Mouse (Mus musculus) MEL (cell line): ENCODE results near the gene Tollip. TPM values are rescaled to one million over a fixed set of nuclear protein-coding genes. Genes with fewer than 3 reads are reported as not detected.

Source experiments
- DNase-seq: peaks from one replicate; pipeline ENCODE4 v3.0.0; 2011; ENCODE audit warnings: low read depth, low spot score
- H3K27ac ChIP-seq: 2 replicates; pipeline ENCODE4 v1.5.1; 2012; ENCODE audit warnings: low read depth, mild to moderate bottlenecking, control low read depth, low read length, moderate library complexity; ENCODE audit not compliant: control insufficient read depth
- H3K27me3 ChIP-seq, 2 experiments: fragments of 150-350 bp in 1 of 2; sonication (generic) in 1 of 2; 2 replicates each; pipeline ENCODE4 v1.6.1; 2012; ENCODE audit warnings: low read length in 2 of 2, mild to moderate bottlenecking in 2 of 2, improper control_type of control experiment in 1 of 2, moderate library complexity in 1 of 2; ENCODE audit not compliant: insufficient read depth in 2 of 2, control insufficient read depth in 1 of 2
- H3K36me3 ChIP-seq, 2 experiments: 2 replicates each; pipeline ENCODE4 v1.6.1; 2012 to 2014; ENCODE audit warnings: low read length in 2 of 2, improper control_type of control experiment in 1 of 2, inconsistent platforms in 1 of 2, mild to moderate bottlenecking in 1 of 2; ENCODE audit not compliant: insufficient read depth in 2 of 2, control insufficient read depth in 1 of 2
- H3K4me1 ChIP-seq, 2 experiments: fragments of 150-350 bp in 1 of 2; sonication (generic) in 1 of 2; 2 replicates each; pipeline ENCODE4 v1.6.1; 2012; ENCODE audit warnings: low read length in 2 of 2, improper control_type of control experiment in 1 of 2, mild to moderate bottlenecking in 1 of 2; ENCODE audit not compliant: insufficient read depth in 2 of 2, control insufficient read depth in 1 of 2
- H3K4me3 ChIP-seq, 2 experiments: fragments of 150-350 bp in 1 of 2; sonication (generic) in 1 of 2; 2 replicates each; pipeline ENCODE4 v1.5.1; 2012; ENCODE audit warnings: low read depth in 2 of 2, low read length in 2 of 2, mild to moderate bottlenecking in 2 of 2, moderate library complexity in 2 of 2, control low read depth in 1 of 2, improper control_type of control experiment in 1 of 2; ENCODE audit not compliant: control insufficient read depth in 1 of 2, insufficient read depth in 1 of 2
- H3K79me2 ChIP-seq: 2 replicates; pipeline ENCODE4 v1.6.1; 2012; ENCODE audit warnings: mild to moderate bottlenecking, low read length, moderate library complexity; ENCODE audit not compliant: control insufficient read depth, poor library complexity, insufficient read depth
- H3K9ac ChIP-seq: 2 replicates; pipeline ENCODE4 v1.6.1; 2012; ENCODE audit warnings: low read depth, mild to moderate bottlenecking, control low read depth, low read length, moderate library complexity; ENCODE audit not compliant: control insufficient read depth, poor library complexity, severe bottlenecking
- H3K9me3 ChIP-seq: fragments of 150-350 bp; sonication (generic); replicated peaks from 2 replicates; pipeline ENCODE4 v1.6.1; 2012; ENCODE audit warnings: mild to moderate bottlenecking, low read length, improper control_type of control experiment, moderate library complexity; ENCODE audit not compliant: insufficient read depth
- CHD1 ChIP-seq: IDR thresholded peaks from 2 replicates; pipeline ENCODE4 v1.6.1; 2012; ENCODE audit warnings: low read depth, mild to moderate bottlenecking, inconsistent platforms, low read length, improper control_type of control experiment
- CTCF ChIP-seq, 3 experiments: IDR thresholded peaks in 2 of 3; conservative IDR thresholded peaks in 1 of 3; 2 replicates each; pipeline ENCODE4 v1.5.1; 2011 to 2012; ENCODE audit warnings: low read length in 3 of 3, low read depth in 2 of 3, mild to moderate bottlenecking in 2 of 3, improper control_type of control experiment in 1 of 3, inconsistent platforms in 1 of 3, mixed read lengths in 1 of 3, moderate library complexity in 1 of 3; ENCODE audit not compliant: control insufficient read depth in 1 of 3, insufficient read depth in 1 of 3, poor library complexity in 1 of 3, severe bottlenecking in 1 of 3
- EP300 ChIP-seq, 2 experiments: IDR thresholded peaks; 2 replicates each; pipeline ENCODE4 v1.6.1; 2011; ENCODE audit warnings: improper control_type of control experiment in 2 of 2, low read length in 2 of 2, low read depth in 1 of 2, mild to moderate bottlenecking in 1 of 2
- ETS1 ChIP-seq: IDR thresholded peaks from 2 replicates; pipeline ENCODE4 v1.6.1; 2012; ENCODE audit warnings: low read depth, mild to moderate bottlenecking, inconsistent platforms, low read length, improper control_type of control experiment, moderate library complexity
- GABPA ChIP-seq: IDR thresholded peaks from 2 replicates; pipeline ENCODE4 v1.6.1; 2012; ENCODE audit warnings: low read depth, mild to moderate bottlenecking, inconsistent platforms, low read length, improper control_type of control experiment, moderate library complexity
- HCFC1 ChIP-seq: IDR thresholded peaks from 2 replicates; pipeline ENCODE4 v1.6.1; 2012; ENCODE audit warnings: low read depth, mild to moderate bottlenecking, inconsistent platforms, low read length, improper control_type of control experiment, moderate library complexity
- KAT2A ChIP-seq: conservative IDR thresholded peaks from 2 replicates; pipeline ENCODE4 v1.6.1; 2012; ENCODE audit warnings: low read depth, low read length, improper control_type of control experiment, inconsistent platforms
- MEF2A ChIP-seq: IDR thresholded peaks from 2 replicates; pipeline ENCODE4 v1.6.1; 2014; ENCODE audit warnings: low read depth, mild to moderate bottlenecking, inconsistent platforms, low read length, improper control_type of control experiment; ENCODE audit not compliant: poor library complexity, insufficient replicate concordance, severe bottlenecking; ENCODE audit errors: extremely low read depth
- MXI1 ChIP-seq: IDR thresholded peaks from 2 replicates; pipeline ENCODE4 v1.6.1; 2011; ENCODE audit warnings: mild to moderate bottlenecking, low read depth, low read length, improper control_type of control experiment
- MYB ChIP-seq: IDR thresholded peaks from 2 replicates; pipeline ENCODE4 v1.6.1; 2011; ENCODE audit warnings: mild to moderate bottlenecking, low read depth, low read length, improper control_type of control experiment
- MYC ChIP-seq: IDR thresholded peaks from 2 replicates; pipeline ENCODE4 v1.6.1; 2011; ENCODE audit warnings: low read depth, mild to moderate bottlenecking, low read length, improper control_type of control experiment, moderate library complexity
- POLR2AphosphoS5 ChIP-seq: IDR thresholded peaks from 2 replicates; pipeline ENCODE4 v1.6.1; 2012; ENCODE audit warnings: low read depth, borderline replicate concordance, mild to moderate bottlenecking, inconsistent platforms, low read length, moderate library complexity, mixed read lengths
- RAD21 ChIP-seq: IDR thresholded peaks from 2 replicates; pipeline ENCODE4 v1.6.1; 2011; ENCODE audit warnings: mild to moderate bottlenecking, low read depth, low read length, improper control_type of control experiment
- SMC3 ChIP-seq: IDR thresholded peaks from 2 replicates; pipeline ENCODE4 v1.6.1; 2011; ENCODE audit warnings: low read depth, low read length, improper control_type of control experiment
- TBP ChIP-seq: IDR thresholded peaks from 2 replicates; pipeline ENCODE4 v1.8.0; 2011; ENCODE audit warnings: low read depth, low read length, improper control_type of control experiment
- TCF12 ChIP-seq: IDR thresholded peaks from 2 replicates; pipeline ENCODE4 v1.6.1; 2014; ENCODE audit warnings: low read depth, mild to moderate bottlenecking, inconsistent platforms, low read length, improper control_type of control experiment, moderate library complexity
- UBTF ChIP-seq: IDR thresholded peaks from 2 replicates; pipeline ENCODE4 v1.6.1; 2012; ENCODE audit warnings: low read depth, mild to moderate bottlenecking, inconsistent platforms, low read length, improper control_type of control experiment, moderate library complexity, borderline replicate concordance; ENCODE audit not compliant: insufficient read depth
- USF1 ChIP-seq: IDR thresholded peaks from 2 replicates; pipeline ENCODE4 v1.6.1; 2014; ENCODE audit warnings: low read depth, mild to moderate bottlenecking, inconsistent platforms, low read length, improper control_type of control experiment, moderate library complexity
- ZNF384 ChIP-seq: IDR thresholded peaks from 2 replicates; pipeline ENCODE4 v1.6.1; 2012; ENCODE audit warnings: low read depth, mild to moderate bottlenecking, inconsistent platforms, low read length, improper control_type of control experiment
- polyA plus RNA-seq, 2 experiments: library from polyadenylated mRNA; stranded (reverse) in 1 of 2; unstranded in 1 of 2; fragments of >175 nt in 1 of 2; fragments of >200 nt in 1 of 2; gene quantifications; 2 replicates each; pipeline versions ENCODE4 v1.2.1 to v1.2.4; 2012; ENCODE audit warnings: low replicate concordance in 2 of 2, low read depth in 1 of 2; ENCODE audit not compliant: insufficient read length in 2 of 2, insufficient read depth in 1 of 2, missing spikeins in 1 of 2
- total RNA-seq: library from RNA; depleted of rRNA; stranded (reverse); fragments of 300-350 nt; gene quantifications from 2 replicates; pipeline ENCODE4 v1.2.3, GENCODE M21; 2012

Gene Tollip
- total and polyA plus RNA-seq, 3 experiments: 35.6 to 63.8 (median 53.4) TPM

- TF ChIP-seq GABPA (no peak), KAT2A (no peak)
Measured at GRCm38 (mm10) chr7:141902269-141902729, 16.0 kb downstream of the Tollip start (continued).

GRCm38 (mm10) chr7:141901825-141902224, 16.5 kb downstream of the Tollip start:
- H3K9me3 ChIP-seq: no peaks in the 10 kb centered on the region
- no peaks in the 10 kb centered on the region for H3K27me3 ChIP-seq
- peaks cover 0 to 24% of the 10 kb centered on the region in 2 experiments; a peak in 3 of 4 replicates for H3K36me3 ChIP-seq
- no peak for TF ChIP-seq HCFC1
- TF ChIP-seq CTCF (IDR thresholded peaks at IDR 0.05 in 2 of 3, conservative IDR thresholded peaks at IDR 0.05 in 1 of 3; ENCODE audit: control insufficient read depth in 1 of 3, insufficient read depth in 1 of 3, low read depth in 2 of 3, low read length in 3 of 3, poor library complexity in 1 of 3, severe bottlenecking in 1 of 3): no peak
- TF ChIP-seq EP300 (IDR thresholded peaks at IDR 0.05; ENCODE audit: low read depth in 1 of 2, low read length in 2 of 2): no peak
- no peak for TF ChIP-seq POLR2AphosphoS5
- no peak for TF ChIP-seq MEF2A
- no peak for TF ChIP-seq ZNF384
- no peak; the same call in 1 of the 2 replicates for TF ChIP-seq TBP
- no peak for TF ChIP-seq KAT2A
- TF ChIP-seq USF1: no peak
- peak; percentile 18; the same call in 1 of the 2 replicates for TF ChIP-seq MXI1
- no peak for TF ChIP-seq SMC3
- TF ChIP-seq CHD1: 0 out of 2 replicates have a peak, but pooled peaks have one; percentile 44
- peak overlapping the region; percentile 93 for H3K9ac ChIP-seq
- DNase-seq: peak; percentile 59
- H3K4me1 ChIP-seq: peaks cover 8 to 26% of the 10 kb centered on the region in 2 experiments
- H3K4me3 ChIP-seq: peak overlapping the region; percentile 87 to 92
- H3K79me2 ChIP-seq: peaks cover 45% of the 10 kb centered on the region
- H3K27ac ChIP-seq: peak overlapping the region; percentile 57

GRCm38 (mm10) chr7:141892151-141892550, 26.2 kb downstream of the Tollip start:
- H3K9me3 ChIP-seq: no peaks in the 10 kb centered on the region
- TF ChIP-seq HCFC1 (no peak), POLR2AphosphoS5 (no peak), MYC (no peak), EP300 (IDR thresholded peaks at IDR 0.05; ENCODE audit: low read depth in 1 of 2, low read length in 2 of 2) (no peak), CTCF (IDR thresholded peaks at IDR 0.05 in 2 of 3, conservative IDR thresholded peaks at IDR 0.05 in 1 of 3; ENCODE audit: control insufficient read depth in 1 of 3, insufficient read depth in 1 of 3, low read depth in 2 of 3, low read length in 3 of 3, poor library complexity in 1 of 3, severe bottlenecking in 1 of 3) (no peak), RAD21 (no peak), UBTF (no peak), USF1 (no peak), TCF12 (no peak), SMC3 (no peak), MYB (no peak), ETS1 (no peak)
- no peak overlapping the region for H3K4me3 ChIP-seq
- H3K36me3 ChIP-seq: peaks cover 5 to 15% of the 10 kb centered on the region in 2 experiments
- no peaks in the 10 kb centered on the region; a peak in 1 of 4 replicates for H3K4me1 ChIP-seq
- H3K27ac ChIP-seq: no peak overlapping the region
- no peak for DNase-seq
- H3K9ac ChIP-seq: no peak overlapping the region
- peaks cover 13% of the 10 kb centered on the region for H3K79me2 ChIP-seq
- no peaks in the 10 kb centered on the region for H3K27me3 ChIP-seq
